Mouse (Mus musculus) kidney, adult 2 months (tissue): ENCODE measurements around the gene Lrrn1. TPM values are rescaled to one million over a fixed set of nuclear protein-coding genes. Genes with fewer than 3 reads are reported as not detected.

Source experiments
- DNase-seq: peaks from one replicate; pipeline ENCODE4 v3.0.0; 2021
- H3K27ac ChIP-seq: fragments of 200-500 bp; 2 replicates; pipeline ENCODE4 v1.5.1; 2012; ENCODE audit warnings: low read depth, low read length, control low read depth, inconsistent platforms; ENCODE audit not compliant: insufficient read depth
- H3K27me3 ChIP-seq: fragments of 200-500 bp; replicated peaks from 2 replicates; pipeline ENCODE4 v1.6.1; 2012; ENCODE audit warnings: mild to moderate bottlenecking, moderate library complexity, low read length, inconsistent platforms; ENCODE audit not compliant: control insufficient read depth, insufficient read depth
- H3K36me3 ChIP-seq: fragments of 200-500 bp; 2 replicates; pipeline ENCODE4 v1.6.1; 2012; ENCODE audit warnings: mild to moderate bottlenecking, moderate library complexity, low read length, inconsistent platforms; ENCODE audit not compliant: control insufficient read depth, insufficient read depth
- H3K4me1 ChIP-seq: fragments of 200-500 bp; 2 replicates; pipeline ENCODE4 v1.6.1; 2011; ENCODE audit warnings: low read length; ENCODE audit not compliant: control insufficient read depth, insufficient read depth
- H3K4me3 ChIP-seq: fragments of 200-500 bp; 2 replicates; pipeline ENCODE4 v1.5.1; 2011; ENCODE audit warnings: mild to moderate bottlenecking, low read depth, low read length, control low read depth; ENCODE audit not compliant: insufficient read depth
- CTCF ChIP-seq: fragments of 200-500 bp; conservative IDR thresholded peaks from 2 replicates; pipeline ENCODE4 v1.5.1; 2011; ENCODE audit warnings: low read depth, mild to moderate bottlenecking, control low read depth, low read length, moderate library complexity, mixed read lengths; ENCODE audit not compliant: insufficient read depth, insufficient read length
- POLR2A ChIP-seq: fragments of 200-500 bp; IDR thresholded peaks from one replicate; pipeline ENCODE4 v1.6.1; 2011; ENCODE audit warnings: low read depth, low read length, control low read depth
- WGBS: fragments of 180-500 bp; shearing (Covaris S2); methylation state at CpG from one replicate; pipeline ENCODE4 v1.1.7; 2018; 5-methylcytosine and 5-hydroxymethylcytosine counted together
- polyA plus RNA-seq: library from polyadenylated mRNA; depleted of rRNA; stranded (reverse); fragments of >200 nt; gene quantifications from 2 replicates; pipeline ENCODE4 v1.2.3, GENCODE M21; 2012

Lrrn1 gene
- polyA plus RNA-seq, 1 experiment, result 5.7 TPM

DNA sequence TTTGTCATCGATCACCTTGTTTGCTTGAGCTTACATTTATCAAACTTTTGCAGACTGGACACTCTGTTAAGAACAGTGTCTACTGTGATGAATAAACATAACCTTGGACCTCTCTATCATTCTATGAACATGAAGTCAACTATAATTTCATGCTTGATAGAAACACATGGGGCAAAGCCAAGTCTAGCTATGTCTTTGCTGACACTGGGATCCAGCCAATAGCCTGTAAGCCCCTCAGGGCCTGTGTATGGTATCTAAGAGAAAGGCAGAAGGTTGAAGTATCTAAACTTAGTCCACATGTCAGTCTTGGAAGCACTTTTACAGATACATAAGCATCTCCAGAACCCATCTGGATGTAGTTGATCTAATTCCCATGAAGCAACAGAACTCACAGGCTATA is 22.9 kb downstream of the Lrrn1 start:
- DNase-seq, result no peak
- no peaks in the 10 kb centered on the region for H3K27me3 ChIP-seq
- 72% methylated on average over 1 of the region's 1 CpGs for WGBS
- H3K4me3 ChIP-seq, result no peak overlapping the region
- H3K36me3 ChIP-seq, result no peaks in the 10 kb centered on the region
- no peak for TF ChIP-seq POLR2A
- TF ChIP-seq CTCF, result no peak
- no peak overlapping the region for H3K27ac ChIP-seq
- no peaks in the 10 kb centered on the region for H3K4me1 ChIP-seq

DNA sequence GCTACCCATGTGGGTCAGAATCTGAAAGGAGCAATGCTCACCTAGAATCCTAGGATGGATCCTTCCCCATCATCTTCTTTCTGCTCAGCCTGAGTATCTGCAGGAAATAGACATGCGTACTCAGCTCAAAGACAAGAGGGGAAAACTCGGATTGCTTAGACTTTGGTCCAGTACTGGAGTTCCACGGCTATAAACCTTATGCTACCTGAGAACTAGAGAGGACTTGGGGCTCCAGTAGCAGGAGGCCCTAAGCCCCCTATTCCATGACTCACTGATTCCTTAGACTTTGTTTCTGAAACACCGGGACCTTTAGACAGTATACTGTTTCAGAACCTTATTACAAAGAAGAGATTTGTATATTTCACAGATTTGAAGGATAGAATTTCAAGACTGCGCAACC is 25.8 kb downstream of the Lrrn1 start:
- H3K36me3 ChIP-seq, result no peaks in the 10 kb centered on the region
- no peak overlapping the region for H3K4me3 ChIP-seq
- no peaks in the 10 kb centered on the region for H3K27me3 ChIP-seq
- no peak for DNase-seq
- TF ChIP-seq CTCF, result no peak
- TF ChIP-seq POLR2A, result no peak
- WGBS, result 55% methylated on average over 5 of the region's 5 CpGs
- H3K27ac ChIP-seq, result no peak overlapping the region
- no peaks in the 10 kb centered on the region for H3K4me1 ChIP-seq

DNA sequence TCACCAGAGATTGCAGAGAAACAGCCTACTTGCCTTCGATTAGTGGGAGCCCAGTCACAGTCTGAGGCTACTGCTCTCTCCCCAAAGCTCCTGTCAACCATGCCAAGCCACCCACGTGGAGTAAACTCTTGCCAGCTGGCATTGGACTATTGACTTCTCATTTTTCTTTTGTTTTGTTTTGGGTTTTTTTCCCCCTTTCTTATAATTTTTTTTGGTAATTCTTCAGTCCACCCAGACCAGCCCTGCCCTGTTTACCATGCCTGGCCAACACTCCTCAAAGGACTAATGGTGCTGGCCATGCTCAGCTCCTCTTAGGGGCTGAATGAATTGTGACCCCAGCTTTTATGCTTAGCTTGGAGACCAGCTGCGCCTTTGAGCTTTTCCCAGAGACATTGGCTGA is 27.4 kb downstream of the Lrrn1 start:
- H3K27me3 ChIP-seq, result no peaks in the 10 kb centered on the region
- no peak overlapping the region for H3K4me3 ChIP-seq
- WGBS, result 54% methylated on average over 3 of the region's 3 CpGs
- H3K4me1 ChIP-seq, result no peaks in the 10 kb centered on the region
- no peaks in the 10 kb centered on the region for H3K36me3 ChIP-seq
- DNase-seq, result no peak
- TF ChIP-seq POLR2A (no peak), CTCF (no peak)
- H3K27ac ChIP-seq, result no peak overlapping the region

GRCm38 (mm10) chr6:107557806-107558205 is 28.2 kb downstream of the Lrrn1 start:
- 61% methylated on average over 3 of the region's 3 CpGs for WGBS
- TF ChIP-seq POLR2A, result no peak
- TF ChIP-seq CTCF, result no peak
- no peak for DNase-seq

GRCm38 (mm10) chr6:107562255-107562654 is 32.7 kb downstream of the Lrrn1 start:
- no peak for DNase-seq

More at GRCm38 (mm10) chr6:107557806-107558205, 28.2 kb downstream of the Lrrn1 start:
- H3K36me3 ChIP-seq, result no peaks in the 10 kb centered on the region
- H3K27ac ChIP-seq, result no peak overlapping the region
- no peaks in the 10 kb centered on the region for H3K27me3 ChIP-seq
- H3K4me1 ChIP-seq, result no peaks in the 10 kb centered on the region
- H3K4me3 ChIP-seq, result no peak overlapping the region

GRCm38 (mm10) chr6:107566944-107567634 is 37.5 kb downstream of the Lrrn1 start:
- no peak overlapping the region for H3K4me3 ChIP-seq
- H3K27ac ChIP-seq, result no peak overlapping the region
- no peaks in the 10 kb centered on the region for H3K36me3 ChIP-seq
- WGBS, result 48% methylated on average over 12 of the region's 12 CpGs
- no peak for TF ChIP-seq POLR2A
- H3K4me1 ChIP-seq, result no peaks in the 10 kb centered on the region
- DNase-seq, result no peak
- H3K27me3 ChIP-seq, result no peaks in the 10 kb centered on the region; the same call in 1 of the 2 replicates

More at GRCm38 (mm10) chr6:107562255-107562654, 32.7 kb downstream of the Lrrn1 start:
- H3K27ac ChIP-seq, result no peak overlapping the region
- WGBS, result 91% methylated on average over 2 of the region's 2 CpGs
- TF ChIP-seq CTCF (no peak), POLR2A (no peak)
- H3K4me3 ChIP-seq, result no peak overlapping the region
- H3K36me3 ChIP-seq, result no peaks in the 10 kb centered on the region
- H3K4me1 ChIP-seq, result no peaks in the 10 kb centered on the region
- no peaks in the 10 kb centered on the region; the same call in 1 of the 2 replicates for H3K27me3 ChIP-seq

DNA sequence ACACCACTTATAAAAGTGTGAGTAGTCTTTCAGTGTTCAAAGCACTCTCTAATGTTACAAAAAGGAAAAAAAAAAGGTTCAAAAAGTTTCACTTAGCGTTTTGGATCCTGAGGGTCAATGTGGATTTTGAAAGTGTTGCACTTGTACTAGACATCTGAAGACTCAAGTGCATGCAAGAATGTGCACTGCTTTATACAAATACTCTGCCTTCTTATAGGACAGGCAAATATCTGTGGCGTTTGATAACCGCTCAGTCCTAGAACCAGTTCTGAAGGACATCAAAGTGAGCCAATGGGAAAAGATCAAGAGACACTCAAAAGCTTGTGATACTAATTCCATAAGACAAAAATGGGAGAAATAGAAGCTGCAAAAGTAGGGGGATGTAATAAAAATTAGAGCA is 45.0 kb downstream of the Lrrn1 start:
- no peak overlapping the region for H3K27ac ChIP-seq
- H3K4me3 ChIP-seq, result no peak overlapping the region
- WGBS, result 89% methylated on average over 3 of the region's 3 CpGs
- H3K27me3 ChIP-seq, result no peaks in the 10 kb centered on the region
- no peak for DNase-seq
- no peaks in the 10 kb centered on the region for H3K36me3 ChIP-seq
- TF ChIP-seq POLR2A, result no peak
- no peak for TF ChIP-seq CTCF
- H3K4me1 ChIP-seq, result no peaks in the 10 kb centered on the region

- WGBS, result 47% methylated on average over 3 of the region's 3 CpGs
- TF ChIP-seq POLR2A (no peak), CTCF (no peak)
- no peak for DNase-seq
- no peaks in the 10 kb centered on the region for H3K36me3 ChIP-seq
- no peaks in the 10 kb centered on the region for H3K27me3 ChIP-seq
- no peak overlapping the region for H3K27ac ChIP-seq
- no peaks in the 10 kb centered on the region for H3K4me1 ChIP-seq
- H3K4me3 ChIP-seq, result no peak overlapping the region
Observed at GRCm38 (mm10) chr6:107575405-107575804, 45.8 kb downstream of the Lrrn1 start.
